Mouse (Mus musculus) midbrain, embryonic 14.5 days (tissue): ENCODE results near the gene Tbl3. TPM values are rescaled to one million over a fixed set of nuclear protein-coding genes. Genes with fewer than 3 reads are reported as not detected.
"Not testable (repeated sequence)": the region's sequence is repeated elsewhere in the genome, so short reads cannot be mapped to it uniquely, and the experiment has no call there.

ENCODE experiments used
- ATAC-seq: fragments of 200-750 bp; cut with Nextera tagmentation; 2 replicates; pipeline ENCODE4 v1.8.0; 2017; ENCODE audit warnings: moderate number of reproducible peaks, moderate library complexity; ENCODE audit not compliant: low FRiP score, low TSS enrichment
- DNase-seq: peaks from one replicate; pipeline ENCODE4 v3.0.0-alpha.2; 2015
- H3K27ac ChIP-seq: fragments of 300-500 bp; sonication (generic); replicated peaks from 2 replicates; pipeline ENCODE4 v1.5.1; 2014; ENCODE audit warnings: mild to moderate bottlenecking, low read depth, low read length, moderate library complexity
- H3K27me3 ChIP-seq: fragments of 300-500 bp; sonication (generic); 2 replicates; pipeline ENCODE4 v1.6.1; 2014; ENCODE audit warnings: low read length, control low read depth, mixed read lengths; ENCODE audit not compliant: control insufficient read depth, insufficient read depth
- H3K36me3 ChIP-seq: fragments of 300-500 bp; sonication (generic); 2 replicates; pipeline ENCODE4 v1.6.1; 2014; ENCODE audit warnings: low read length, control low read depth; ENCODE audit not compliant: control insufficient read depth, insufficient read depth
- H3K4me1 ChIP-seq: fragments of 300-500 bp; sonication (generic); 2 replicates; pipeline ENCODE4 v1.6.1; 2014; ENCODE audit warnings: mild to moderate bottlenecking, antibody characterized with exemption, low read length, control low read depth; ENCODE audit not compliant: control insufficient read depth, insufficient read depth
- H3K4me2 ChIP-seq: fragments of 300-500 bp; sonication (generic); 2 replicates; pipeline ENCODE4 v1.6.1; 2014; ENCODE audit warnings: mild to moderate bottlenecking, low read length, moderate library complexity
- H3K4me3 ChIP-seq: fragments of 300-500 bp; sonication (generic); replicated peaks from 2 replicates; pipeline ENCODE4 v1.5.1; 2014; ENCODE audit warnings: low read depth, low read length
- H3K9ac ChIP-seq: fragments of 300-500 bp; sonication (generic); replicated peaks from 2 replicates; pipeline ENCODE4 v1.6.1; 2014; ENCODE audit warnings: mild to moderate bottlenecking, low read length, moderate library complexity
- H3K9me3 ChIP-seq: fragments of 300-500 bp; sonication (generic); 2 replicates; pipeline ENCODE4 v1.6.1; 2016; ENCODE audit warnings: low read length, control low read depth, mixed read lengths; ENCODE audit not compliant: control insufficient read depth
- WGBS: fragments of 180-500 bp; shearing (Covaris S2); extraction: QIAGEN DNeasy Blood & Tissue Kit; methylation state at CpG from one replicate; pipeline ENCODE4 v1.1.7; 2014; 5-methylcytosine and 5-hydroxymethylcytosine counted together
- polyA plus RNA-seq: library from polyadenylated mRNA; unstranded; fragments of >200 nt; fragmentation: Nextera tagmentation; extraction: Ambion mirVana; gene quantifications from 2 replicates; pipeline ENCODE4 v1.2.1, GENCODE M21; 2014

The Tbl3 gene
- polyA plus RNA-seq, 1 experiment from 2014 or later, result 73.0 TPM

- H3K27ac ChIP-seq, H3K4me3 ChIP-seq, H3K9me3 ChIP-seq, DNase-seq, H3K27me3 ChIP-seq, H3K4me2 ChIP-seq, H3K9ac ChIP-seq, H3K36me3 ChIP-seq, ATAC-seq: not testable (repeated sequence)
- peaks cover 19% of the 10 kb centered on the region for H3K4me1 ChIP-seq
- WGBS, result 68% methylated on average over 7 of the region's 7 CpGs
These were observed 40.4 kb downstream of the Tbl3 start for GRCm38 (mm10) chr17:24667011-24667410.

GRCm38 (mm10) chr17:24658017-24658758 is 49.3 kb downstream of the Tbl3 start, which contains the start of gene Npw:
Npw (minus strand) TSS chr17:24658457.
- Histone ChIP-seq H3K9me3 (no peaks in the 10 kb centered on the region), H3K9ac (peak within 1 kb of the TSS; percentile 40; the same call in 1 of the 2 replicates), H3K4me2 (peak within 1 kb of the TSS; percentile 52), H3K27ac (no peak within 1 kb of the TSS), H3K4me1 (0 out of 2 replicates have a peak, but pooled peaks cover 5% of the 10 kb centered on the region), H3K36me3 (no peaks in the 10 kb centered on the region), H3K4me3 (peak within 1 kb of the TSS; percentile 30), H3K27me3 (peaks cover 37% of the 10 kb centered on the region)
- WGBS, result 1% methylated on average over 47 of the region's 47 CpGs
- ATAC-seq (no peak), DNase-seq (peak; percentile 38)

- Histone ChIP-seq H3K4me1 (0 out of 2 replicates have a peak, but pooled peaks cover 7% of the 10 kb centered on the region), H3K4me2 (no peak overlapping the region), H3K4me3 (no peak overlapping the region), H3K9ac (no peak overlapping the region), H3K9me3 (no peaks in the 10 kb centered on the region), H3K27me3 (peaks cover 43% of the 10 kb centered on the region), H3K27ac (no peak overlapping the region), H3K36me3 (no peaks in the 10 kb centered on the region)
- no peak for DNase-seq
- ATAC-seq, result no peak
- WGBS, result 79% methylated on average over 4 of the region's 4 CpGs
These were observed 52.5 kb downstream of the Tbl3 start for GRCm38 (mm10) chr17:24654969-24655368.

- Histone ChIP-seq H3K4me1 (peaks cover 11% of the 10 kb centered on the region; the same call in 1 of the 2 replicates), H3K9ac (peak overlapping the region; percentile 23; the same call in 1 of the 2 replicates), H3K4me2 (peak overlapping the region; percentile 48), H3K27ac (no peak overlapping the region), H3K4me3 (peak overlapping the region; percentile 17; the same call in 1 of the 2 replicates), H3K27me3 (peaks cover 35% of the 10 kb centered on the region), H3K9me3 (no peaks in the 10 kb centered on the region), H3K36me3 (no peaks in the 10 kb centered on the region)
- 6% methylated on average over 19 of the region's 19 CpGs for WGBS
- DNase-seq, result peak; percentile 89
- ATAC-seq, result no peak; the same call in 1 of the 2 replicates
These were observed 53.3 kb downstream of the Tbl3 start for GRCm38 (mm10) chr17:24653967-24654710.

GRCm38 (mm10) chr17:24651835-24652234 is 55.6 kb downstream of the Tbl3 start:
- Histone ChIP-seq H3K9me3 (no peaks in the 10 kb centered on the region), H3K4me2 (no peak overlapping the region), H3K27me3 (peaks cover 12% of the 10 kb centered on the region; the same call in 1 of the 2 replicates), H3K36me3 (no peaks in the 10 kb centered on the region), H3K4me1 (peaks cover 7% of the 10 kb centered on the region; the same call in 1 of the 2 replicates), H3K27ac (no peak overlapping the region), H3K9ac (no peak overlapping the region), H3K4me3 (no peak overlapping the region)
- ATAC-seq (no peak), DNase-seq (no peak)
- 74% methylated on average over 3 of the region's 3 CpGs for WGBS

DNA sequence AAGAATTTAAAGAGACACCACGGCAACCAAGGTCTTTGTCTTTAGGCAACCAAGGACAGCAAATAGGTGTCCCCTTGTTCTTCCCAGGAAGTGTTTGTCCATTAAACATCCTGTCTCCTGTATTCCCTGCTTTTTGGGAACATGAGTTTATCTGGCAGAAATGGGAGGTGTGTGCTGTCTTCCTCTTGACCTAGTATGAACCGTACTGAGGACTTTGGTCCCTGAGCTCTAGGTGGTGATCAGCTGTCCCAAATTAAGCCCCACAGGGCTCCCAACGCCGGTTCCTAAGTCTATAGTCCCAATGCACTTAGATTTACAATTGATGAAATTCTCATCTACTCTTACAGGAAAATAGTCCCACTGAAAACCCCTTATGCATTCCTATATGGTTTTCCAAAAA is 56.7 kb downstream of the Tbl3 start:
- H3K4me2 ChIP-seq, result peak overlapping the region; percentile 95; the same call in 1 of the 2 replicates
- H3K27me3 ChIP-seq, result peaks cover 6% of the 10 kb centered on the region; the same call in 1 of the 2 replicates
- no peak overlapping the region for H3K27ac ChIP-seq
- no peak overlapping the region for H3K4me3 ChIP-seq
- peaks cover 7% of the 10 kb centered on the region; the same call in 1 of the 2 replicates for H3K4me1 ChIP-seq
- no peak overlapping the region for H3K9ac ChIP-seq
- H3K9me3 ChIP-seq, result no peaks in the 10 kb centered on the region
- ATAC-seq (no peak), DNase-seq (no peak)
- H3K36me3 ChIP-seq, result no peaks in the 10 kb centered on the region
- WGBS, result 75% methylated on average over 4 of the region's 4 CpGs

GRCm38 (mm10) chr17:24650070-24650616 is 57.3 kb downstream of the Tbl3 start, which contains the start of gene Slc9a3r2:
Slc9a3r2 (minus strand) TSS chr17:24650327.
- Histone ChIP-seq H3K9me3 (no peaks in the 10 kb centered on the region), H3K4me2 (peak within 1 kb of the TSS; percentile 95), H3K27ac (peak within 1 kb of the TSS; percentile 37; the same call in 1 of the 2 replicates), H3K9ac (peak within 1 kb of the TSS; percentile 85), H3K4me1 (peaks cover 7% of the 10 kb centered on the region; the same call in 1 of the 2 replicates), H3K36me3 (no peaks in the 10 kb centered on the region), H3K4me3 (peak within 1 kb of the TSS; percentile 67), H3K27me3 (peaks cover 6% of the 10 kb centered on the region; the same call in 1 of the 2 replicates)
- 1% methylated on average over 40 of the region's 41 CpGs for WGBS
- DNase-seq, result peak; percentile 73
- peak; percentile 60 for ATAC-seq

GRCm38 (mm10) chr17:24649581-24650069 is 57.8 kb downstream of the Tbl3 start:
- Histone ChIP-seq H3K27ac (peak overlapping the region; percentile 37; the same call in 1 of the 2 replicates), H3K9me3 (no peaks in the 10 kb centered on the region), H3K36me3 (no peaks in the 10 kb centered on the region), H3K4me1 (peaks cover 7% of the 10 kb centered on the region; the same call in 1 of the 2 replicates), H3K27me3 (peaks cover 6% of the 10 kb centered on the region; the same call in 1 of the 2 replicates), H3K4me2 (peak overlapping the region; percentile 95), H3K4me3 (peak overlapping the region; percentile 67), H3K9ac (peak overlapping the region; percentile 85)
- DNase-seq (peak; percentile 62), ATAC-seq (peak; percentile 62)
- under 1% methylated on average over 35 of the region's 35 CpGs for WGBS
